Mouse (Mus musculus): ENCODE data around the gene Snrpe. TPM values are rescaled to one million over a fixed set of nuclear protein-coding genes. Genes with fewer than 3 reads are reported as not detected.

The Snrpe gene
- polyA plus RNA-seq, 1 experiment from 2014 or later = 449 TPM

DNA sequence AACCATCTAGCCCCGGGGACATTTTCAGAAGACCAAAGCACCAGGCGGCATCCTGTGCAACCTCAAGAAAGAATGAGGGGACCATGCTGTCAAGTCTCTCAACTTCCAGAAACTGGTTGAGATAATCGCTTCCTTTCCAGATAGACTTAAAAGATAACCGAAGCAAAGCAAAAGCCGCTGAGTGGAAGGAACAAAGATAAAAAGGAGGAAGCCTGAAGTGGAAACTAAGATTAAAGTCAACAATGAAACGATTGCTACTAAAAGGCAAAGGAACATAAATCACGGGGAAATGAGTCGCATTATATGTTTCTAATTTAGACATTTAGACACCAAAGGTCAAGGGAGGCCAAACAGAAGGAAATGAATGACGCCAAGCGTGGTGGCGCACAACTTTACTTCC lies 38.8 kb downstream of the Snrpe start:
- ATAC-seq (ENCODE audit: low read depth) = no peak
- Histone ChIP-seq H3K36me3 (ENCODE audit: control insufficient read depth, insufficient read depth, low read length) (no peaks in the 10 kb centered on the region), H3K4me2 (ENCODE audit: low read depth, low read length) (no peak overlapping the region), H3K27ac (ENCODE audit: low read depth, low read length) (no peak overlapping the region), H3K27me3 (ENCODE audit: control insufficient read depth, insufficient read depth, low read length) (no peaks in the 10 kb centered on the region), H3K9ac (replicated peaks; ENCODE audit: low read depth, low read length) (no peak overlapping the region), H3K9me3 (ENCODE audit: control insufficient read depth, low read length) (no peaks in the 10 kb centered on the region), H3K4me1 (ENCODE audit: control insufficient read depth, insufficient read depth, low read length) (no peaks in the 10 kb centered on the region), H3K4me3 (ENCODE audit: low read depth, low read length) (no peak overlapping the region)
- WGBS = 87% methylated on average over 11 of the region's 11 CpGs

Other genes starting within 250 kb of the Snrpe start
- 15.4 and 21.6 TPM in 2 replicates for gene Etnk2, start 246.7 kb downstream of the Snrpe start, polyA plus RNA-seq (2014; fragmentation: Nextera tagmentation; extraction: Ambion mirVana)
- 4.0 and 5.2 TPM in 2 replicates for gene Sox13, start 185.9 kb downstream of the Snrpe start, polyA plus RNA-seq (2014; fragmentation: Nextera tagmentation; extraction: Ambion mirVana)
- gene Zbed6, start 50.6 kb upstream of the Snrpe start, polyA plus RNA-seq (2014; fragmentation: Nextera tagmentation; extraction: Ambion mirVana) = not detected in 2 replicates
- gene Gm38394, start 51.0 kb upstream of the Snrpe start, polyA plus RNA-seq (2014; fragmentation: Nextera tagmentation; extraction: Ambion mirVana) = 5.9 and 6.2 TPM in 2 replicates
- gene Lax1, start 79.8 kb upstream of the Snrpe start, polyA plus RNA-seq (2014; fragmentation: Nextera tagmentation; extraction: Ambion mirVana) = 0.12 and 0.15 TPM in 2 replicates
- 17.6 and 30.3 TPM in 2 replicates for gene Atp2b4, start 190.8 kb upstream of the Snrpe start, polyA plus RNA-seq (2014; fragmentation: Nextera tagmentation; extraction: Ambion mirVana)